Mouse (Mus musculus) cerebellum, adult 2 months (tissue): ENCODE measurements at regions not wholly inside any gene's neighbourhood (a gene's known extent, or its start where the extent isn't known, plus 50 kb on each side); places are given as distances from the start of the nearest gene placed in this dataset.

Experiments
- CTCF ChIP-seq: fragments of 200-500 bp; IDR thresholded peaks from 2 replicates; pipeline ENCODE4 v1.5.1; 2011; ENCODE audit warnings: low read depth, mild to moderate bottlenecking, control low read depth, low read length, moderate library complexity, borderline replicate concordance; ENCODE audit not compliant: insufficient read depth
- POLR2A ChIP-seq: fragments of 200-500 bp; IDR thresholded peaks from 2 replicates; pipeline ENCODE4 v1.6.1; 2011; ENCODE audit warnings: low read length, control low read depth, borderline replicate concordance; ENCODE audit not compliant: insufficient read depth

DNA sequence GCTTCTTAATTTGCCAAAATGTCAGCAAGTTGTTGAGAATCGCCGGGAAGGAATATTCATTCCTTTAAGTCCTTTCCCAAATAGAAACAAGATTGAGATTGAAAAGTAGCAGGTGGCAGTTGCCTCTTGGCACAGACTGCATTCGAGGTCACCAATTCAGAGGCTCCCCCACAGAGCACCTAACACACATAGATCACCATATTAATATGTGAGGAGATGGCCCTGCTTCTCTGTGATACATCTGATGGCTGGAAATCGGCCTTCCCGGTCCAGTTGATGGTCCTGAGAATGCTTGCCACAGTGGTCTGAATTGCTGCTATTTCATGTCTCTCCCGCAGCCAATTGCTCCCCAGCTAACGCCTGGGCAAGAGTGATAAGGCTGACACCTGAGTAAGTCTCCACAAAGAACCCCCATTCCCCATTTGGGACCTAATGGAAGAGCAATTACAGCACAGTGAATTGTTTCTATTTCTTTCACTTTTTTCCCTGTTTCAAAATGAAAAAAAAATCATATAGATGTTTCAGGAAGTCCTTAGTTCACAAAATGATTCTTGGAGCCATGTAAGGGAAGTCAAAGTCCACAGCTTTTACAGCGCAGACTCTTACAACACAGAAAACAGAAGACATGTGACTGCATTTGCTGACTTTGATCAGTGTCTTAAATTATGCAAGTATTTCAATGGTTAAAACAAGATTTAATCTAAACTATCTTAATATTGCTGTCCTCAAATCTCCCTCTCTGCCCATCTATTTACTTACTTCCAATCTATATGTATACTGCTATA is 768.3 kb upstream of the Got2 start:
- TF ChIP-seq CTCF = no peak
- TF ChIP-seq POLR2A = no peak
